Mouse (Mus musculus) CH12.LX (cell line): ENCODE measurements around the gene Vtcn1.

Experiments used
- NELFE ChIP-seq: IDR thresholded peaks from 2 replicates; pipeline ENCODE4 v1.6.1; 2011; ENCODE audit warnings: low read depth, low read length, improper control_type of control experiment
- ZKSCAN1 ChIP-seq: IDR thresholded peaks from 2 replicates; pipeline ENCODE4 v1.6.1; 2012; ENCODE audit warnings: low read depth, inconsistent platforms, low read length, improper control_type of control experiment, borderline replicate concordance

DNA sequence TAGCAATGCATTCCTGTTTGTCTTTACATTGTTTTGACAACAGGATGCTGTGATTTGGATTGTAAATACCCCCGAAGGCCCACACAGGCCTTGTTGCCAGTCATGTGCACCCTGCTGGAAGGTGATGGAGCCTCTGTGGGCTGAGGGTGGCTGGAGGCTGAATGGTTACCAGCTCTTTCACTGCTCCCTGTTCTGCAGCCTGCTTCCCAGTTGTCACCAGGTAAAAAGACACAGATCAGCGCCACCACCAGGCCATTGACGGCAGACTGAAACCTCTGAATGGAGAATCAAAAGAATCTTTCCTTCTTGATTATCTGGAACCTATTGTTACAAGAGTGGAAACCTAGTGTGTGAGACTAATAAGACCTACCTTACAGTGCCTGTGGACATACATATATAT lies 81.7 kb downstream of the Vtcn1 start:
- no peak for TF ChIP-seq NELFE
- no peak for TF ChIP-seq ZKSCAN1
